Mouse (Mus musculus) MEL (cell line): Measurements from ENCODE around the gene Sh3gl3. TPM values are rescaled to one million over a fixed set of nuclear protein-coding genes. Genes with fewer than 3 reads are reported as not detected.

Source experiments
- DNase-seq: peaks from one replicate; pipeline ENCODE4 v3.0.0; 2011; ENCODE audit warnings: low read depth, low spot score
- H3K27ac ChIP-seq: 2 replicates; pipeline ENCODE4 v1.5.1; 2012; ENCODE audit warnings: low read depth, mild to moderate bottlenecking, control low read depth, low read length, moderate library complexity; ENCODE audit not compliant: control insufficient read depth
- H3K27me3 ChIP-seq, 2 experiments: fragments of 150-350 bp in 1 of 2; sonication (generic) in 1 of 2; 2 replicates each; pipeline ENCODE4 v1.6.1; 2012; ENCODE audit warnings: low read length in 2 of 2, mild to moderate bottlenecking in 2 of 2, improper control_type of control experiment in 1 of 2, moderate library complexity in 1 of 2; ENCODE audit not compliant: insufficient read depth in 2 of 2, control insufficient read depth in 1 of 2
- H3K36me3 ChIP-seq, 2 experiments: 2 replicates each; pipeline ENCODE4 v1.6.1; 2012 to 2014; ENCODE audit warnings: low read length in 2 of 2, improper control_type of control experiment in 1 of 2, inconsistent platforms in 1 of 2, mild to moderate bottlenecking in 1 of 2; ENCODE audit not compliant: insufficient read depth in 2 of 2, control insufficient read depth in 1 of 2
- H3K4me1 ChIP-seq, 2 experiments: fragments of 150-350 bp in 1 of 2; sonication (generic) in 1 of 2; 2 replicates each; pipeline ENCODE4 v1.6.1; 2012; ENCODE audit warnings: low read length in 2 of 2, improper control_type of control experiment in 1 of 2, mild to moderate bottlenecking in 1 of 2; ENCODE audit not compliant: insufficient read depth in 2 of 2, control insufficient read depth in 1 of 2
- H3K4me3 ChIP-seq, 2 experiments: fragments of 150-350 bp in 1 of 2; sonication (generic) in 1 of 2; 2 replicates each; pipeline ENCODE4 v1.5.1; 2012; ENCODE audit warnings: low read depth in 2 of 2, low read length in 2 of 2, mild to moderate bottlenecking in 2 of 2, moderate library complexity in 2 of 2, control low read depth in 1 of 2, improper control_type of control experiment in 1 of 2; ENCODE audit not compliant: control insufficient read depth in 1 of 2, insufficient read depth in 1 of 2
- H3K79me2 ChIP-seq: 2 replicates; pipeline ENCODE4 v1.6.1; 2012; ENCODE audit warnings: mild to moderate bottlenecking, low read length, moderate library complexity; ENCODE audit not compliant: control insufficient read depth, poor library complexity, insufficient read depth
- H3K9ac ChIP-seq: 2 replicates; pipeline ENCODE4 v1.6.1; 2012; ENCODE audit warnings: low read depth, mild to moderate bottlenecking, control low read depth, low read length, moderate library complexity; ENCODE audit not compliant: control insufficient read depth, poor library complexity, severe bottlenecking
- H3K9me3 ChIP-seq: fragments of 150-350 bp; sonication (generic); replicated peaks from 2 replicates; pipeline ENCODE4 v1.6.1; 2012; ENCODE audit warnings: mild to moderate bottlenecking, low read length, improper control_type of control experiment, moderate library complexity; ENCODE audit not compliant: insufficient read depth
- CHD1 ChIP-seq: IDR thresholded peaks from 2 replicates; pipeline ENCODE4 v1.6.1; 2012; ENCODE audit warnings: low read depth, mild to moderate bottlenecking, inconsistent platforms, low read length, improper control_type of control experiment
- GATA1 ChIP-seq: IDR thresholded peaks from 2 replicates; pipeline ENCODE4 v1.6.1; 2011; ENCODE audit warnings: low read depth, low read length, improper control_type of control experiment
- HCFC1 ChIP-seq: IDR thresholded peaks from 2 replicates; pipeline ENCODE4 v1.6.1; 2012; ENCODE audit warnings: low read depth, mild to moderate bottlenecking, inconsistent platforms, low read length, improper control_type of control experiment, moderate library complexity
- KAT2A ChIP-seq: conservative IDR thresholded peaks from 2 replicates; pipeline ENCODE4 v1.6.1; 2012; ENCODE audit warnings: low read depth, low read length, improper control_type of control experiment, inconsistent platforms
- MAFK ChIP-seq: IDR thresholded peaks from 2 replicates; pipeline ENCODE4 v1.6.1; 2011; ENCODE audit warnings: low read depth, mild to moderate bottlenecking, low read length, improper control_type of control experiment, borderline replicate concordance
- MAX ChIP-seq: IDR thresholded peaks from 2 replicates; pipeline ENCODE4 v1.6.1; 2011; ENCODE audit warnings: low read length, improper control_type of control experiment
- MXI1 ChIP-seq: IDR thresholded peaks from 2 replicates; pipeline ENCODE4 v1.6.1; 2011; ENCODE audit warnings: mild to moderate bottlenecking, low read depth, low read length, improper control_type of control experiment
- MYC ChIP-seq: IDR thresholded peaks from 2 replicates; pipeline ENCODE4 v1.6.1; 2011; ENCODE audit warnings: low read depth, mild to moderate bottlenecking, low read length, improper control_type of control experiment, moderate library complexity
- NRF1 ChIP-seq: IDR thresholded peaks from 2 replicates; pipeline ENCODE4 v1.6.1; 2014; ENCODE audit warnings: low read depth, mild to moderate bottlenecking, inconsistent platforms, low read length, improper control_type of control experiment, moderate library complexity; ENCODE audit not compliant: poor library complexity, insufficient read depth, severe bottlenecking
- POLR2A ChIP-seq, 2 experiments: IDR thresholded peaks; 2 replicates each; pipeline ENCODE4 v1.6.1; 2011 to 2012; ENCODE audit warnings: low read length in 2 of 2, mild to moderate bottlenecking in 2 of 2, control low read depth in 1 of 2, improper control_type of control experiment in 1 of 2, low read depth in 1 of 2, moderate library complexity in 1 of 2; ENCODE audit not compliant: control insufficient read depth in 1 of 2, insufficient read depth in 1 of 2, poor library complexity in 1 of 2
- POLR2AphosphoS5 ChIP-seq: IDR thresholded peaks from 2 replicates; pipeline ENCODE4 v1.6.1; 2012; ENCODE audit warnings: low read depth, borderline replicate concordance, mild to moderate bottlenecking, inconsistent platforms, low read length, moderate library complexity, mixed read lengths
- RAD21 ChIP-seq: IDR thresholded peaks from 2 replicates; pipeline ENCODE4 v1.6.1; 2011; ENCODE audit warnings: mild to moderate bottlenecking, low read depth, low read length, improper control_type of control experiment
- TAL1 ChIP-seq: IDR thresholded peaks from 2 replicates; pipeline ENCODE4 v1.6.1; 2012; ENCODE audit warnings: mild to moderate bottlenecking, inconsistent platforms, low read length, moderate library complexity, mixed read lengths
- TBP ChIP-seq: IDR thresholded peaks from 2 replicates; pipeline ENCODE4 v1.8.0; 2011; ENCODE audit warnings: low read depth, low read length, improper control_type of control experiment
- TCF12 ChIP-seq: IDR thresholded peaks from 2 replicates; pipeline ENCODE4 v1.6.1; 2014; ENCODE audit warnings: low read depth, mild to moderate bottlenecking, inconsistent platforms, low read length, improper control_type of control experiment, moderate library complexity
- UBTF ChIP-seq: IDR thresholded peaks from 2 replicates; pipeline ENCODE4 v1.6.1; 2012; ENCODE audit warnings: low read depth, mild to moderate bottlenecking, inconsistent platforms, low read length, improper control_type of control experiment, moderate library complexity, borderline replicate concordance; ENCODE audit not compliant: insufficient read depth
- USF1 ChIP-seq: IDR thresholded peaks from 2 replicates; pipeline ENCODE4 v1.6.1; 2014; ENCODE audit warnings: low read depth, mild to moderate bottlenecking, inconsistent platforms, low read length, improper control_type of control experiment, moderate library complexity
- USF2 ChIP-seq, 2 experiments: IDR thresholded peaks; 2 replicates each; pipeline ENCODE4 v1.6.1; 2011 to 2012; ENCODE audit warnings: improper control_type of control experiment in 2 of 2, low read length in 2 of 2, borderline replicate concordance in 1 of 2, inconsistent platforms in 1 of 2, low read depth in 1 of 2, mild to moderate bottlenecking in 1 of 2; ENCODE audit not compliant: insufficient read depth in 1 of 2
- ZC3H11A ChIP-seq: IDR thresholded peaks from 2 replicates; pipeline ENCODE4 v1.6.1; 2012; ENCODE audit warnings: low read depth, mild to moderate bottlenecking, inconsistent platforms, low read length, improper control_type of control experiment
- ZKSCAN1 ChIP-seq: IDR thresholded peaks from 2 replicates; pipeline ENCODE4 v1.6.1; 2012; ENCODE audit warnings: low read depth, mild to moderate bottlenecking, inconsistent platforms, low read length, improper control_type of control experiment, moderate library complexity
- ZNF384 ChIP-seq: IDR thresholded peaks from 2 replicates; pipeline ENCODE4 v1.6.1; 2012; ENCODE audit warnings: low read depth, mild to moderate bottlenecking, inconsistent platforms, low read length, improper control_type of control experiment
- polyA plus RNA-seq, 2 experiments: library from polyadenylated mRNA; stranded (reverse) in 1 of 2; unstranded in 1 of 2; fragments of >175 nt in 1 of 2; fragments of >200 nt in 1 of 2; gene quantifications; 2 replicates each; pipeline versions ENCODE4 v1.2.1 to v1.2.4; 2012; ENCODE audit warnings: low replicate concordance in 2 of 2, low read depth in 1 of 2; ENCODE audit not compliant: insufficient read length in 2 of 2, insufficient read depth in 1 of 2, missing spikeins in 1 of 2
- total RNA-seq: library from RNA; depleted of rRNA; stranded (reverse); fragments of 300-350 nt; gene quantifications from 2 replicates; pipeline ENCODE4 v1.2.3, GENCODE M21; 2012

The Sh3gl3 gene
- total and polyA plus RNA-seq, 3 experiments, result not detected

DNA sequence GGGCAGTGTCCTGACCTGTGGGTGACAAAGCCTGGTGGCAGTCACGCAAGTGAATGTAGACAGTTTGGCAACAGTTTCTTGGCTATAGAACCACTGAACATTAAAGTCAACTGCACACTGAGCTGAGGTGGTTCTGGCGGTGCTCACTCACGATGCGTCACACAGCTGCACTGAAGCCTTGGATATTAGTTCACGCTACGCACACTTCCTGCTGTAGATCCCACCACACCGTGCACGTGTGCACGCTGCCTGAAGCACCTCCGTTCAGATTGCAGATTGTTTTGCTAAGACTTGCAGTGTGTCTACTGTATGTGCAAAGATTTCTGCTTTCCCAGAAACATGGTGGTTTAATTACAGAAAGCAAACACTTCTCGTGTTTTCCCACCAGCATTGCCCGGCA, 144.9 kb downstream of the Sh3gl3 start:
- no peak overlapping the region for H3K9ac ChIP-seq
- H3K79me2 ChIP-seq, result no peaks in the 10 kb centered on the region
- no peak overlapping the region for H3K4me3 ChIP-seq
- no peaks in the 10 kb centered on the region for H3K36me3 ChIP-seq
- no peaks in the 10 kb centered on the region for H3K4me1 ChIP-seq
- DNase-seq, result no peak
- TF ChIP-seq TAL1 (no peak), TBP (no peak), ZC3H11A (no peak), ZKSCAN1 (no peak), MYC (no peak), GATA1 (no peak), MXI1 (no peak), ZNF384 (no peak)
- TF ChIP-seq, all 39 proteins: peak for 0
- Histone ChIP-seq H3K9me3 (no peaks in the 10 kb centered on the region), H3K27me3 (no peaks in the 10 kb centered on the region), H3K27ac (no peak overlapping the region)

- DNase-seq, result no peak
- Histone ChIP-seq H3K27ac (no peak overlapping the region), H3K36me3 (no peaks in the 10 kb centered on the region), H3K79me2 (no peaks in the 10 kb centered on the region), H3K9me3 (no peaks in the 10 kb centered on the region), H3K4me3 (no peak overlapping the region), H3K27me3 (no peaks in the 10 kb centered on the region), H3K9ac (no peak overlapping the region), H3K4me1 (no peaks in the 10 kb centered on the region)
- TF ChIP-seq HCFC1, result no peak
- no peak for TF ChIP-seq RAD21
- no peak for TF ChIP-seq CHD1
- TF ChIP-seq KAT2A, result no peak
- no peak for TF ChIP-seq POLR2AphosphoS5
- no peak for TF ChIP-seq TCF12
- TF ChIP-seq UBTF, result no peak
- TF ChIP-seq MXI1, result no peak
- TF ChIP-seq NRF1, result no peak
- no peak for TF ChIP-seq USF1
- TF ChIP-seq TAL1, result no peak
- TF ChIP-seq USF2 (IDR thresholded peaks at IDR 0.05; ENCODE audit: borderline replicate concordance in 1 of 2, insufficient read depth in 1 of 2, low read depth in 1 of 2, low read length in 2 of 2), result no peak
- no peak for TF ChIP-seq MAFK
- no peak for TF ChIP-seq POLR2A (IDR thresholded peaks at IDR 0.05; ENCODE audit: control insufficient read depth in 1 of 2, insufficient read depth in 1 of 2, low read depth in 1 of 2, low read length in 2 of 2, poor library complexity in 1 of 2)
- TF ChIP-seq MAX, result no peak
Measured at GRCm38 (mm10) chr7:82326616-82327015, 153.0 kb downstream of the Sh3gl3 start.
